Mouse (Mus musculus): ENCODE data around the gene Vash1.

Vash1 gene

GRCm38 (mm10) chr12:86685275-86685674 lies 6.8 kb downstream of the Vash1 start:
- DNase-seq = no peak

GRCm38 (mm10) chr12:86686551-86687330 lies 8.2 kb downstream of the Vash1 start:
- no peak for DNase-seq

- no peak for DNase-seq
Measured at GRCm38 (mm10) chr12:86687445-86687955, 9.0 kb downstream of the Vash1 start.

GRCm38 (mm10) chr12:86687971-86688573 lies 9.6 kb downstream of the Vash1 start:
- peak in 1 of 2 experiments; percentile 7 for DNase-seq

- no peak for DNase-seq
Measured at GRCm38 (mm10) chr12:86688917-86689316, 10.4 kb downstream of the Vash1 start.

- no peak for DNase-seq
Measured at GRCm38 (mm10) chr12:86690700-86691485, 12.4 kb downstream of the Vash1 start.

- DNase-seq = peak in 1 of 2 experiments; percentile 29
Measured at GRCm38 (mm10) chr12:86692471-86693356, 14.2 kb downstream of the Vash1 start.

GRCm38 (mm10) chr12:86693389-86693788 lies 14.9 kb downstream of the Vash1 start:
- DNase-seq = no peak

GRCm38 (mm10) chr12:86694441-86694840 lies 15.9 kb downstream of the Vash1 start:
- DNase-seq = no peak

- DNase-seq = no peak
Measured at GRCm38 (mm10) chr12:86697996-86698395, 19.5 kb downstream of the Vash1 start.

GRCm38 (mm10) chr12:86698537-86698936 lies 20.0 kb downstream of the Vash1 start:
- no peak for DNase-seq

GRCm38 (mm10) chr12:86699965-86700926 lies 21.7 kb downstream of the Vash1 start:
- DNase-seq = no peak

GRCm38 (mm10) chr12:86700927-86701310 lies 22.4 kb downstream of the Vash1 start:
- no peak for DNase-seq

GRCm38 (mm10) chr12:86701491-86701890 lies 23.0 kb downstream of the Vash1 start:
- no peak for DNase-seq

- DNase-seq = no peak
Measured at GRCm38 (mm10) chr12:86702690-86703089, 24.2 kb downstream of the Vash1 start.

GRCm38 (mm10) chr12:86705843-86706242 lies 27.3 kb downstream of the Vash1 start:
- DNase-seq = no peak

GRCm38 (mm10) chr12:86714026-86714425 lies 35.5 kb downstream of the Vash1 start:
- peak in 1 of 2 experiments; percentile 7 for DNase-seq

- peak; percentile 51 to 82 for DNase-seq
Measured at GRCm38 (mm10) chr12:86715401-86715800, 36.9 kb downstream of the Vash1 start.

GRCm38 (mm10) chr12:86716962-86717361 lies 38.5 kb downstream of the Vash1 start:
- DNase-seq = no peak

- no peak for DNase-seq
Measured at GRCm38 (mm10) chr12:86719961-86720639, 41.6 kb downstream of the Vash1 start.
